Mouse (Mus musculus) lung, postnatal 0 days (tissue): ENCODE data around the gene Lpp.

Source experiments
- CTCF ChIP-seq: IDR thresholded peaks from 2 replicates; pipeline ENCODE4 v1.5.1; 2016; ENCODE audit warnings: antibody characterized with exemption, mild to moderate bottlenecking
- EP300 ChIP-seq: IDR thresholded peaks from 2 replicates; pipeline ENCODE4 v1.6.1; 2016; ENCODE audit warnings: antibody characterized with exemption, mild to moderate bottlenecking, control low read depth

GRCm38 (mm10) chr16:24902111-24902510 is 508.8 kb downstream of the Lpp start:
- TF ChIP-seq CTCF (no peak), EP300 (no peak)
